Mouse (Mus musculus) myocyte (in vitro differentiated cells): ENCODE data around the gene Susd5.

Experiments
- CEBPB ChIP-seq: IDR thresholded peaks from 2 replicates; pipeline ENCODE4 v1.6.1; 2011; ENCODE audit warnings: mild to moderate bottlenecking, moderate library complexity; ENCODE audit not compliant: poor library complexity, insufficient read depth, severe bottlenecking
- E2F4 ChIP-seq: IDR thresholded peaks from one replicate; pipeline ENCODE4 v1.6.1; 2011; ENCODE audit warnings: mild to moderate bottlenecking, control low read depth, moderate library complexity; ENCODE audit not compliant: insufficient read depth
- MAX ChIP-seq: IDR thresholded peaks from one replicate; pipeline ENCODE4 v1.6.1; 2011; ENCODE audit warnings: low read depth, mild to moderate bottlenecking, control low read depth
- MYOD1 ChIP-seq, 3 experiments: IDR thresholded peaks; one replicate each; pipeline ENCODE4 v1.6.1; 2011; ENCODE audit warnings: control low read depth in 2 of 3, low read depth in 2 of 3, mild to moderate bottlenecking in 2 of 3, moderate library complexity in 1 of 3; ENCODE audit not compliant: insufficient read length in 2 of 3, control insufficient read depth in 1 of 3
- MYOG ChIP-seq, 3 experiments: IDR thresholded peaks; one replicate each; pipeline ENCODE4 v1.6.1; 2011; ENCODE audit warnings: control low read depth in 2 of 3, low read depth in 2 of 3, mild to moderate bottlenecking in 2 of 3; ENCODE audit not compliant: insufficient read length in 2 of 3, control insufficient read depth in 1 of 3, insufficient read depth in 1 of 3
- POLR2A ChIP-seq: IDR thresholded peaks from one replicate; pipeline ENCODE4 v1.6.1; 2011; ENCODE audit warnings: low read depth, mild to moderate bottlenecking, control low read depth, moderate library complexity; ENCODE audit not compliant: insufficient read length
- POLR2AphosphoS2 ChIP-seq: IDR thresholded peaks from one replicate; pipeline ENCODE4 v1.6.1; 2011; ENCODE audit warnings: low read depth, control low read depth; ENCODE audit not compliant: insufficient read length
- TCF12 ChIP-seq: IDR thresholded peaks from one replicate; pipeline ENCODE4 v1.6.1; 2011; ENCODE audit warnings: mild to moderate bottlenecking, control low read depth; ENCODE audit not compliant: poor library complexity, insufficient read depth, severe bottlenecking
- TCF3 ChIP-seq: IDR thresholded peaks from one replicate; pipeline ENCODE4 v1.6.1; 2011; ENCODE audit warnings: low read depth, control low read depth; ENCODE audit not compliant: insufficient read length
- USF1 ChIP-seq: IDR thresholded peaks from one replicate; pipeline ENCODE4 v1.6.1; 2011; ENCODE audit warnings: low read depth, mild to moderate bottlenecking, control low read depth, moderate library complexity

- TF ChIP-seq MAX (no peak), MYOD1 (IDR thresholded peaks at IDR 0.05; ENCODE audit: control insufficient read depth in 1 of 3, insufficient read length in 2 of 3, low read depth in 2 of 3) (no peak), POLR2A (no peak), USF1 (no peak), MYOG (IDR thresholded peaks at IDR 0.05; ENCODE audit: control insufficient read depth in 1 of 3, insufficient read depth in 1 of 3, insufficient read length in 2 of 3, low read depth in 2 of 3) (no peak), POLR2AphosphoS2 (no peak), E2F4 (no peak), TCF12 (no peak), TCF3 (no peak), CEBPB (no peak)
Observed at GRCm38 (mm10) chr9:114009526-114009925, 47.4 kb upstream of the Susd5 start.
